Mouse (Mus musculus): ENCODE data around the gene Bcor.

GRCm38 (mm10) chrX:12006882-12007753 lies 153.0 kb downstream of the Bcor start:
- TF ChIP-seq GATA1 (IDR thresholded peaks at IDR 0.05; ENCODE audit: borderline replicate concordance, low read length) (no peak), FLI1 (IDR thresholded peaks at IDR 0.05; ENCODE audit: low read length) (no peak)
